Mouse (Mus musculus) limb, embryonic 11.5 days (tissue): ENCODE measurements at regions not wholly inside any gene's neighbourhood (a gene's known extent, or its start where the extent isn't known, plus 50 kb on each side); places are given as distances from the start of the nearest gene placed in this dataset.

Source experiments
- ATAC-seq: fragments of 200-750 bp; cut with Nextera tagmentation; 2 replicates; pipeline ENCODE4 v1.8.0; 2017; ENCODE audit warnings: low read depth; ENCODE audit not compliant: insufficient number of reproducible peaks, low FRiP score, low TSS enrichment
- DNase-seq: peaks from one replicate; pipeline ENCODE4 v3.0.0-alpha.2; 2015; ENCODE audit warnings: low spot score
- H3K27ac ChIP-seq: fragments of 300-500 bp; sonication (generic); replicated peaks from 2 replicates; pipeline ENCODE4 v1.5.1; 2014; ENCODE audit warnings: low read depth, mild to moderate bottlenecking, low read length
- H3K27me3 ChIP-seq: fragments of 300-500 bp; sonication (generic); 2 replicates; pipeline ENCODE4 v1.6.1; 2014; ENCODE audit warnings: mild to moderate bottlenecking, low read length, mixed read lengths; ENCODE audit not compliant: control insufficient read depth, insufficient read depth
- H3K36me3 ChIP-seq: fragments of 300-500 bp; sonication (generic); 2 replicates; pipeline ENCODE4 v1.6.1; 2014; ENCODE audit warnings: mild to moderate bottlenecking, low read length, moderate library complexity, mixed read lengths; ENCODE audit not compliant: control insufficient read depth, insufficient read depth
- H3K4me1 ChIP-seq: fragments of 300-500 bp; sonication (generic); 2 replicates; pipeline ENCODE4 v1.6.1; 2014; ENCODE audit warnings: low read length, mixed read lengths; ENCODE audit not compliant: control insufficient read depth, insufficient read depth
- H3K4me2 ChIP-seq: fragments of 300-500 bp; sonication (generic); 2 replicates; pipeline ENCODE4 v1.6.1; 2014; ENCODE audit warnings: low read depth, mild to moderate bottlenecking, moderate library complexity; ENCODE audit not compliant: severe bottlenecking
- H3K4me3 ChIP-seq: fragments of 300-500 bp; sonication (generic); 2 replicates; pipeline ENCODE4 v1.5.1; 2014; ENCODE audit warnings: low read depth, low read length
- H3K9ac ChIP-seq: fragments of 300-500 bp; sonication (generic); 2 replicates; pipeline ENCODE4 v1.6.1; 2014; ENCODE audit warnings: mild to moderate bottlenecking, low read length
- H3K9me3 ChIP-seq: fragments of 300-500 bp; sonication (generic); 2 replicates; pipeline ENCODE4 v1.6.1; 2016; ENCODE audit warnings: low read length; ENCODE audit not compliant: control insufficient read depth
- WGBS: fragments of 180-500 bp; shearing (Covaris S2); extraction: QIAGEN DNeasy Blood & Tissue Kit; methylation state at CpG from one replicate; pipeline ENCODE4 v1.1.7; 2014; 5-methylcytosine and 5-hydroxymethylcytosine counted together

DNA sequence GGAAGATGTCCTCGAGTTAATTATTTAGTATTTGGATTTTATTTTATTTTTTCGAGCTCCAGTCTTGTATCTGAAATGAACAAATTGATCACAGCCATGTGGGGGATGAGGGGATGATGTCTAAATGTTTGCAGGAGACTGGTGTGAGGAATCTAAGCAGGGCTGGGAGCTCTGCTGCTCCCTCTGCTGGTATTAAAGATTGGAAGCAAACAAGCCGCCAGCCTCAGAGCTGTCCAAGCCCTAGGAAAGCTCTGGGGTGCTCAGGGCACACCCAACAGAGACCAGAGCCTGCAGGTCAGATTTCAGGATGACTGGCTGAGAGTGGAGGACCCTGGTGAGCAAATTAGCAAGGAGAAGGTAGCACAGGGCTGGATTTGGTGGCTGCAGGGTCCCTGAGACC lies 330.4 kb downstream of the Fut8 start:
- DNase-seq: peak; percentile 59
- Histone ChIP-seq H3K36me3 (no peaks in the 10 kb centered on the region), H3K4me2 (no peak overlapping the region), H3K4me3 (no peak overlapping the region), H3K9ac (no peak overlapping the region), H3K27ac (no peak overlapping the region), H3K9me3 (no peaks in the 10 kb centered on the region), H3K27me3 (no peaks in the 10 kb centered on the region), H3K4me1 (no peaks in the 10 kb centered on the region)
- no peak for ATAC-seq
- WGBS: 10% methylated on average over 3 of the region's 3 CpGs

DNA sequence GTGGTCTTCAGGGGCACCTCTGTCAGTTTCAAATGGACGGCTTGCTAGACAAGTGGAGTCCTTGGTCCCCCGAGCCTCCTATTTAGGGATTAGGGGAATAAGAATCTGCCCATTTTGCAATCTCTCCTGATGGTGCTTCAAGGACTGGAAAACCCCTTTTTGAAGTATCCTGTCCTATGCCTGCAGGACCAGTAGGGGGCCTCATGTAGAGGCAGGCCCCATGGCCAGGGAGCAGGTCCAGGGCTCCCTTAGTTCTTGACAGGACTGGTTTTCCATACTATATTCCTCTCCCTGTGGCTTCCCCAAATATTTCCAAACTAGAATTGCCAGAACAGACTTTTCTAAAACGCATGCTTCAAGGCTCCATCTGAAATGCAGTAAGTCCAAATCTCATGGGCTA lies 332.6 kb downstream of the Fut8 start:
- H3K27me3 ChIP-seq: no peaks in the 10 kb centered on the region
- DNase-seq: no peak
- WGBS: 88% methylated on average over 3 of the region's 3 CpGs

DNA sequence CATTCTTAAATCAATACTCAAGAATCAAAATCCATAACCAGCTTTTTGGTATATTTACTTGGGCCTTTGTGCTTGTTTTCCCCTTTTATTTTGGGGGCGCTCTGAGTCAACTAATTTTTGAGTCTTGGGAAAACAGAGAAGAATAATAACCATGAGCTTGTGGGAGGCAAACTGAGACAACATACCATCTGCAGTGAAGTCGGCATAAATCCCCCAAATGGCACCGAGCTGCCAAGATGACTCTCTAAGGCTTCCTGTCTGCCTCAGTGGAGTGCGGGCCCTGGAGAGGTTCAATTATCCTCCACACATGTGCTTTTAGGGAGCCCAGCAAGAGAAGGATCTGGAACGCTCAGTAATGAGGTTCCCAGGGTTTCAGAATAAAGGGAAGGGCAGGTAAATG lies 333.1 kb downstream of the Fut8 start:
- Histone ChIP-seq H3K4me1 (no peaks in the 10 kb centered on the region), H3K4me2 (no peak overlapping the region), H3K27me3 (no peaks in the 10 kb centered on the region), H3K9ac (no peak overlapping the region), H3K4me3 (no peak overlapping the region), H3K27ac (no peak overlapping the region), H3K9me3 (no peaks in the 10 kb centered on the region), H3K36me3 (no peaks in the 10 kb centered on the region)
- 85% methylated on average over 5 of the region's 5 CpGs for WGBS
- ATAC-seq (no peak), DNase-seq (no peak)

More for the DNA sequence above, 332.6 kb downstream of the Fut8 start:
- H3K9me3 ChIP-seq: no peaks in the 10 kb centered on the region
- no peak overlapping the region for H3K27ac ChIP-seq
- no peak overlapping the region for H3K9ac ChIP-seq
- ATAC-seq: no peak
- H3K4me3 ChIP-seq: no peak overlapping the region
- no peak overlapping the region for H3K4me2 ChIP-seq
- no peaks in the 10 kb centered on the region for H3K4me1 ChIP-seq
- no peaks in the 10 kb centered on the region for H3K36me3 ChIP-seq

DNA sequence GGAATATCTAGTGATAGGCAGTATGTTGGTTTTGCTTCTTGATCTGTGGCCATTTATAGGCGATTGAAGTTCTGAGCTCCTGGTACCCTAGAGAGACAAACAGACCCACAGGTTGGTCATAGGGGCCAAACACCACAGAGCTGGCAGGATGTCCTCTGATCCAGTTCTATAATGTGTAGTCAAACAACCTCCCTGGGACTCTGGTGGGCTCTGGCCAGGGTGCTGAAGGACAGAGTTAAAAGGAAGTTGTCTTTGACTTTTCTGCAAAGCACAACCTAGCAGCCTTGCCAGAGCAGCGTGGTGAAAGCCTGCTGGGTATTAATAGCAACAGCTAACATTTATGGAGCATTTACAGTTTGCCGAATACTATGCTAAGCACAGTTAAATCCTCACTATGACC lies 337.1 kb downstream of the Fut8 start:
- H3K27ac ChIP-seq: no peak overlapping the region
- ATAC-seq: no peak
- H3K4me2 ChIP-seq: no peak overlapping the region
- WGBS: 66% methylated on average over 3 of the region's 3 CpGs
- H3K36me3 ChIP-seq: no peaks in the 10 kb centered on the region
- H3K4me1 ChIP-seq: no peaks in the 10 kb centered on the region
- H3K27me3 ChIP-seq: no peaks in the 10 kb centered on the region
- H3K4me3 ChIP-seq: no peak overlapping the region
- DNase-seq: peak; percentile 49
- no peak overlapping the region for H3K9ac ChIP-seq
- H3K9me3 ChIP-seq: no peaks in the 10 kb centered on the region

DNA sequence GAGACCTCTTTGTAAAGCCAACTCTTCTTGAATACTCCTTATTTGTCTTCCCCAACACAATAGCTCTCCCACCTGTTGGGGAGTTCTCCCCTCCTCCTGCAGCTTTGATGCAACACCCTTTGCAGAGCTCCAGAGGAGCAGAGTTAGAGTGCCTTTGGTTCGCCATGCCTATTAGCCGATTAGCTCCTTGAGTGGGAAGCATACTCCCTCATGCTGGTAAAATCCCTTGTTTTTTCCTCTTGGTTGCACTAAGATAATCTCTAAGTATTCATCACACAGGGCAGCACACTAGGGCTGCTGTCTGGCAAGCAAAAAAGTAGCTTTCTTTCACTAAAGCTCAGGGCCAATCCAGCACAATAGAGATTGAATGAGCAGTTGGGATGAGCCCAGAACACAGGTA lies 350.4 kb downstream of the Fut8 start:
- Histone ChIP-seq H3K4me1 (0 out of 2 replicates have a peak, but pooled peaks cover 2% of the 10 kb centered on the region), H3K27ac (no peak overlapping the region), H3K4me3 (no peak overlapping the region), H3K36me3 (no peaks in the 10 kb centered on the region), H3K9me3 (no peaks in the 10 kb centered on the region), H3K27me3 (no peaks in the 10 kb centered on the region), H3K4me2 (no peak overlapping the region), H3K9ac (no peak overlapping the region)
- WGBS: 90% methylated on average over 2 of the region's 2 CpGs
- no peak for DNase-seq
- ATAC-seq: no peak

DNA sequence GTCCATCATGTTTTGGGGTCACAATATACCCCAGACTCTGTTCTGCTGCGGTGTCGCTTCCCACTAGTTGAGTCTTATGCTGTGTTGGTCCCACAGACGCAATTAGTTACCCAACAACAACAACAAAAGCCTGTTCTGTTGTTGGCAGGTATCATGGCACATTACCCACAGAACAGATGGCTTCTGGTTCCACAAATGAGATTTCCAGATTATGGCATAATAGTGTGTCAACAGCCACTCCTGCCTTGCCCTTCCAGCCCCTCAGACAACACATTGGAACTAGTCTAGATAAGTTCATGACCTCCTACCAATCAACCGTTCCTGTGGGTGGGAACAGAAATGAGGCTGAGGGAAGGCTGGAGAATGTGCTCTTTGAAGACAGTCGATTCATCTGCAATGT lies 351.5 kb downstream of the Fut8 start:
- 0 out of 2 replicates have a peak, but pooled peaks cover 2% of the 10 kb centered on the region for H3K4me1 ChIP-seq
- DNase-seq (no peak), ATAC-seq (no peak)
- no peaks in the 10 kb centered on the region for H3K27me3 ChIP-seq
- H3K9ac ChIP-seq: no peak overlapping the region
- H3K4me2 ChIP-seq: no peak overlapping the region
- no peaks in the 10 kb centered on the region for H3K36me3 ChIP-seq
- 68% methylated on average over 5 of the region's 5 CpGs for WGBS
- no peak overlapping the region for H3K27ac ChIP-seq
- no peaks in the 10 kb centered on the region for H3K9me3 ChIP-seq
- H3K4me3 ChIP-seq: no peak overlapping the region

DNA sequence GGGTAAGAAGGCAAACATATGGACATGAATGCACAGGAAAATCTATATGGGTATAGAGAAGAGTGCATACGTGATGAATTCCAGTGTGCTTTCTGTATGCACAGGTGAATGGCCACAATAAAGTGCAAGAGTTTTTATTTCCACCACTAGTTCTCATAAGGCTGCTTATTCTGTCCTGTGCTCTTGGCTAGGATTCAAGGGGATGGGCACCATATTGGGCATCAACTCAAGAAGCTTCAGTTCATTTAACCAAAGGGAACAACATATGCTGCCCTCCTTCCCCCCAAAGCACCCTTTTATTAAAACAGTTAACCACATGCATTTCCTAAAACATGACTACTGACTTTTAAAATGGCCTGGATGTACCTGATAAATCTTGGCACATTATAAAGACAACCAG lies 356.2 kb downstream of the Fut8 start:
- Histone ChIP-seq H3K4me1 (peaks cover 9% of the 10 kb centered on the region; the same call in 1 of the 2 replicates), H3K36me3 (no peaks in the 10 kb centered on the region), H3K4me2 (no peak overlapping the region), H3K4me3 (no peak overlapping the region), H3K27me3 (no peaks in the 10 kb centered on the region), H3K9ac (no peak overlapping the region), H3K9me3 (no peaks in the 10 kb centered on the region), H3K27ac (no peak overlapping the region)
- no peak for ATAC-seq
- WGBS: 86% methylated on average over 1 of the region's 1 CpGs
- no peak for DNase-seq

DNA sequence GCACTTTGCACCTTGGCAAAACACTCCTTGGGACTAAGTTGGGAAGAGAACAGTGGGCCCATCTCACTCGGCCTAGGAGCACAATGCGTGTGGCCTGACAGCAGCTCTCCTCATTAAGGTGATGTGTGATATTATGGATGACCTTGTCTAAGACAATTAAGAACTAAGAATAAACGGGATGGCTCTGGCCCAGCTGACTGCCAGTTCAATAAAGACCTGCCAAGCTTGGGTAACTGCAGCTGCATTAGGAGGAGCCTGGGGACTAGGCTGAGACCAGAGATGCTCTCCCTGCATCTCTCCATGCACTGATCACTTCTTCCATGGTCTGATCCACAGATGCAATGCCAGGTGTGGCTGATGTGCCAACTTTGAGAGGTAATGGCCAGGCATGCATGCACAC lies 356.7 kb downstream of the Fut8 start:
- ATAC-seq: no peak

DNA sequence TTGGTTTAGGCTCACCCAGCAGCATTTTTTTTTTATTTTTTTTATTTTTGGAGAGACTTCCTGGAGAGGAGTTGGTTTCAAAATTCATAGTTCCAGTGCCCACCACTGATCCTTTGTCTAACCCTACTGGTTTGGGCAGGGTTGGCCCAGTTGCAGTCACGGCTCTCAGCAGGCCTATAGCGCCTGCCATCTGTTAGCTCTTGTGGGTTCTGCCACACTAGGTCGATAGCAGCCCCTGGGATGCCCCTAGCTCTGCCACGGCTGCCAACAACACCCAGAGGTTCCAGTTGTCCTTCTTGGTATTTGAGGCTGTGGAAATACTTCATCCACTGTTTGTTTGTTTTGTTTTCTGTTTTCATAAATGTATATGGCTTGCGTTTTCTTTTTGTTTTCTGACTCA lies 357.9 kb downstream of the Fut8 start:
- no peak overlapping the region for H3K9ac ChIP-seq
- H3K4me1 ChIP-seq: peaks cover 7% of the 10 kb centered on the region; the same call in 1 of the 2 replicates
- no peak overlapping the region for H3K27ac ChIP-seq
- DNase-seq (no peak), ATAC-seq (no peak)
- no peak overlapping the region for H3K4me3 ChIP-seq
- H3K9me3 ChIP-seq: no peaks in the 10 kb centered on the region
- no peaks in the 10 kb centered on the region for H3K36me3 ChIP-seq
- no peak overlapping the region for H3K4me2 ChIP-seq
- WGBS: 78% methylated on average over 5 of the region's 5 CpGs
- no peaks in the 10 kb centered on the region for H3K27me3 ChIP-seq

More for the DNA sequence above, 356.7 kb downstream of the Fut8 start:
- no peak overlapping the region for H3K27ac ChIP-seq
- no peaks in the 10 kb centered on the region for H3K9me3 ChIP-seq
- DNase-seq: no peak
- 61% methylated on average over 3 of the region's 3 CpGs for WGBS
- no peaks in the 10 kb centered on the region for H3K27me3 ChIP-seq
- no peaks in the 10 kb centered on the region for H3K36me3 ChIP-seq
- H3K4me2 ChIP-seq: no peak overlapping the region
- H3K4me3 ChIP-seq: no peak overlapping the region
- no peak overlapping the region for H3K9ac ChIP-seq
- peaks cover 7% of the 10 kb centered on the region; the same call in 1 of the 2 replicates for H3K4me1 ChIP-seq
